Mouse (Mus musculus) cerebellum, adult 2 months (tissue): ENCODE data around the gene Bach1. TPM values are rescaled to one million over a fixed set of nuclear protein-coding genes. Genes with fewer than 3 reads are reported as not detected.

Experiments used
- DNase-seq, 2 experiments: peaks; one replicate each; pipeline ENCODE4 v3.0.0; 2021
- H3K27ac ChIP-seq: fragments of 200-500 bp; 2 replicates; pipeline ENCODE4 v1.5.1; 2012; ENCODE audit warnings: low read length, control low read depth, inconsistent platforms; ENCODE audit not compliant: insufficient read depth
- H3K27me3 ChIP-seq: fragments of 200-500 bp; 2 replicates; pipeline ENCODE4 v1.6.1; 2012; ENCODE audit warnings: inconsistent platforms, mild to moderate bottlenecking, low read length, moderate library complexity; ENCODE audit not compliant: control insufficient read depth, insufficient read depth
- H3K4me1 ChIP-seq: fragments of 200-500 bp; 2 replicates; pipeline ENCODE4 v1.6.1; 2011; ENCODE audit warnings: low read length; ENCODE audit not compliant: control insufficient read depth, insufficient read depth
- H3K4me3 ChIP-seq: fragments of 200-500 bp; replicated peaks from 2 replicates; pipeline ENCODE3; 2011; ENCODE audit warnings: mild to moderate bottlenecking, low read depth, low read length, control low read depth; ENCODE audit not compliant: insufficient read depth
- CTCF ChIP-seq: fragments of 200-500 bp; IDR thresholded peaks from 2 replicates; pipeline ENCODE4 v1.5.1; 2011; ENCODE audit warnings: low read depth, mild to moderate bottlenecking, control low read depth, low read length, moderate library complexity, borderline replicate concordance; ENCODE audit not compliant: insufficient read depth
- POLR2A ChIP-seq: fragments of 200-500 bp; IDR thresholded peaks from 2 replicates; pipeline ENCODE4 v1.6.1; 2011; ENCODE audit warnings: low read length, control low read depth, borderline replicate concordance; ENCODE audit not compliant: insufficient read depth
- WGBS: fragments of 180-500 bp; shearing (Covaris S2); methylation state at CpG from one replicate; pipeline ENCODE4 v1.1.7; 2018; 5-methylcytosine and 5-hydroxymethylcytosine counted together
- polyA plus RNA-seq: library from polyadenylated mRNA; depleted of rRNA; stranded (reverse); fragments of >200 nt; gene quantifications from 2 replicates; pipeline ENCODE4 v1.2.3, GENCODE M21; 2012

Gene Bach1
- polyA plus RNA-seq, 1 experiment = 8.5 TPM

GRCm38 (mm10) chr16:87707335-87707734, 8.6 kb downstream of the Bach1 start:
- no peak overlapping the region for H3K27ac ChIP-seq
- peaks cover 7% of the 10 kb centered on the region for H3K4me1 ChIP-seq
- 93% methylated on average over 4 of the region's 4 CpGs for WGBS
- no peak for DNase-seq
- H3K27me3 ChIP-seq = no peaks in the 10 kb centered on the region
- TF ChIP-seq CTCF (no peak), POLR2A (no peak)
- H3K4me3 ChIP-seq = no peak overlapping the region

GRCm38 (mm10) chr16:87708570-87708969, 9.8 kb downstream of the Bach1 start:
- Histone ChIP-seq H3K4me1 (peaks cover 7% of the 10 kb centered on the region), H3K27me3 (no peaks in the 10 kb centered on the region), H3K27ac (no peak overlapping the region), H3K4me3 (no peak overlapping the region)
- WGBS = 73% methylated on average over 5 of the region's 5 CpGs
- no peak for TF ChIP-seq CTCF
- TF ChIP-seq POLR2A = no peak
- DNase-seq = no peak

GRCm38 (mm10) chr16:87709144-87709543, 10.4 kb downstream of the Bach1 start:
- Histone ChIP-seq H3K27ac (no peak overlapping the region), H3K4me1 (peaks cover 7% of the 10 kb centered on the region), H3K27me3 (no peaks in the 10 kb centered on the region), H3K4me3 (no peak overlapping the region)
- TF ChIP-seq CTCF = no peak
- no peak for DNase-seq
- 85% methylated on average over 5 of the region's 5 CpGs for WGBS

- TF ChIP-seq POLR2A = no peak
- TF ChIP-seq CTCF = no peak
- Histone ChIP-seq H3K4me1 (peaks cover 7% of the 10 kb centered on the region), H3K27ac (no peak overlapping the region), H3K4me3 (no peak overlapping the region), H3K27me3 (no peaks in the 10 kb centered on the region)
- 92% methylated on average over 9 of the region's 9 CpGs for WGBS
- DNase-seq = no peak
Measured at GRCm38 (mm10) chr16:87709971-87710370, 11.2 kb downstream of the Bach1 start.

- Histone ChIP-seq H3K27me3 (no peaks in the 10 kb centered on the region), H3K4me1 (no peaks in the 10 kb centered on the region), H3K27ac (no peak overlapping the region), H3K4me3 (no peak overlapping the region)
- TF ChIP-seq POLR2A (no peak), CTCF (no peak)
- 96% methylated on average over 2 of the region's 2 CpGs for WGBS
- no peak for DNase-seq
Measured at GRCm38 (mm10) chr16:87711961-87712360, 13.2 kb downstream of the Bach1 start.

- H3K4me3 ChIP-seq = no peak overlapping the region
- no peak for DNase-seq
- no peaks in the 10 kb centered on the region for H3K27me3 ChIP-seq
- H3K27ac ChIP-seq = no peak overlapping the region
- no peaks in the 10 kb centered on the region for H3K4me1 ChIP-seq
- TF ChIP-seq CTCF = no peak
- no peak for TF ChIP-seq POLR2A
- WGBS = 81% methylated on average over 18 of the region's 18 CpGs
Measured at GRCm38 (mm10) chr16:87712986-87713693, 14.4 kb downstream of the Bach1 start.

- no peak for DNase-seq
- no peaks in the 10 kb centered on the region for H3K27me3 ChIP-seq
- no peak overlapping the region for H3K27ac ChIP-seq
- no peak overlapping the region for H3K4me3 ChIP-seq
- WGBS = 90% methylated on average over 9 of the region's 9 CpGs
- H3K4me1 ChIP-seq = peaks cover 4% of the 10 kb centered on the region
- TF ChIP-seq CTCF (no peak), POLR2A (no peak)
Measured at GRCm38 (mm10) chr16:87714550-87714949, 15.8 kb downstream of the Bach1 start.

GRCm38 (mm10) chr16:87715221-87715620, 16.5 kb downstream of the Bach1 start:
- Histone ChIP-seq H3K4me3 (no peak overlapping the region), H3K27me3 (no peaks in the 10 kb centered on the region), H3K4me1 (peaks cover 8% of the 10 kb centered on the region), H3K27ac (no peak overlapping the region)
- no peak for DNase-seq
- WGBS = 88% methylated on average over 16 of the region's 16 CpGs
- TF ChIP-seq POLR2A = no peak
- TF ChIP-seq CTCF = no peak
